Mouse (Mus musculus): Measurements from ENCODE around the gene Aplp2.
A peak's percentile ranks its signal among the peaks of the same experiment; 100 is the strongest.

Aplp2 gene

DNA sequence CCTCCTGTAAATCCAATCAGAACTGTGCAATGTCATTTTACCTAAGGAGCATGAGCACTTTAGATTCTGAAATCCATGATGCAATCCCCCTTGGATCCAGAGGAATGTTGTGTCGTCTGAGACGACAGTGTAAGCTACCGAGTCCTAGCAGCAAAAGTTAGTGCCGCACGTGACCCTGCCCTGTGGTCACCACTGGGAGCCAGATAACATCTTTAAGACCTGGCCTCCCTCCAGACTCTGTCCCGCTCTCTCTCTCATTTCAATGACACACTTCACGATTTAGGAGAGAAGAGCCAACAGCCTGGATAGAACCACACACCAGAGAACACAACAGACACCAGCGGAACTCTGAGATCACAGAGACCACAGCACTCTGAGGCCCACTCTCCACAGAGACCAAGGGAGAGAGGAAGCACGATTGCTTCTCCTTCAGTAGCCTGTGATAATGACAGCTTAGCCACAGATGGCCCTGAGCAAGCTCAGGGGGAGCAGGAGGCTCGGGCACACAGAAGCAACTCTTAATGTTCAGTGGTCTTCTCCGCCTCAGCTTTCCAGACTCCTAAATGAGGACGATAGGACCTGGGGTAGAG lies 83.6 kb downstream of the Aplp2 start:
- DNase-seq (ENCODE audit: low read depth, low spot score): no peak

DNA sequence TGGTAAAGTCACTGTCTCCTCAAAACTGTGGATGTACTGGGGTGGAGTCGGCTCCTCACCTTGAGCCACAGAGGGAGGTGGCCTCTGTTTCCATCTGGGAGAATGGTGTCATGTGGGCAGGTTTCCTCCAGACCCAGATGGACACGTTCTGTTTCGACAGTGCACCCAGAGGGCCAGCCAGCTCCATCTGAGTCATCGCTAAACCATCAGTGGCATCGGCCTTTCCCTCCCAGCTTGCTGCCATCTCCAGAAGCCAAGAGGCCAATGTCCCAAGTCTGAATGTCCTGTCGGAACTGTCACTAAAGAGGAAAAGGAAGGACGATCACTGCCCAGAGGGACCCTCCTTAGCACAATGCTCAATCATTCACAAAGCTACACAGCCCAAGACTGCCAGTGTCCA lies 85.5 kb downstream of the Aplp2 start:
- no peak for DNase-seq (ENCODE audit: low read depth, low spot score)

DNA sequence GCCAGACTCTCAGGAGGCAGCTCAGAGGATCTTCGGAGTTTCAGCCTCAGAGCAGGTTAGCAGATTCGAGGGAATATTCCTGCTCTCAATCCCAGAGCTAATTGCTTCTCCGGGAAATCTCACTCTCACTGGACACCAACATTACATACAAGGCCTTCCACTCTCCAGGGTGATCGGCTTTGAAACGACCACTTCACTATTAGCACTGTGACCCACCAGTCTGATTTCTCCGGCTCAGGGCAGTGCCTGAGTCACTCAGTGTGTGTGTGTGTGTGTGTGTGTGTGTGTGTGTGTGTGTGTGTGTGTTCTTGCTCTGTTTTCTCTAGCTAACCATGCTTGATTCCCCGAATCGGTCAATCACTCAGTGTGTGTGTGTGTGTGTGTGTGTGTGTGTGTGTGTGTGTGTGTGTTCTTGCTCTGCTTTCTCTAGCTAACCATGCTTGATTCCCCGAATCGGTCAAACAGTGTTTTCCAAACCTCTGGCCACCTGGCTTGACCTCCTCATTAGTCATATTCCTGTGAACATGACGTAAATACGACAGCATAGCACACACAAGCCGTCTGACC lies 89.1 kb downstream of the Aplp2 start:
- no peak for DNase-seq (ENCODE audit: low read depth, low spot score)

DNA sequence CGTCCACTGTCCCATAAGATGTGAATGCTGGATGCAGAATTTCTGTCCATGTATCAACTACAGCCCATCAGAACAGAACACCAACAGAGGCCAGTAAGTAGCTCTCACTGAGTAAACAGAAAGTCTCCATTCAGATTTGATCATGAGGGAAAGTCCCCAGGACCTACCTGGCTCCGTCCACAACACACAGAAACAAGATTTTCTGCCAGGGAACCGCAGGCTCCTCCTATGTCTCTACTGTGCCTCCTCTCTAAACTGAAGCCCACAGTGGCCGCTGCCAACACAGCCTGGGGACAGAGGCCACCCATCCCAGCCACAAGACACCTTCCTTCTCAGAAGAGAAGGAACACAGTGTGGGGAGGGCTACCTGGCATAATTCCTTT lies 91.1 kb downstream of the Aplp2 start:
- no peak for DNase-seq (ENCODE audit: low read depth, low spot score)

DNA sequence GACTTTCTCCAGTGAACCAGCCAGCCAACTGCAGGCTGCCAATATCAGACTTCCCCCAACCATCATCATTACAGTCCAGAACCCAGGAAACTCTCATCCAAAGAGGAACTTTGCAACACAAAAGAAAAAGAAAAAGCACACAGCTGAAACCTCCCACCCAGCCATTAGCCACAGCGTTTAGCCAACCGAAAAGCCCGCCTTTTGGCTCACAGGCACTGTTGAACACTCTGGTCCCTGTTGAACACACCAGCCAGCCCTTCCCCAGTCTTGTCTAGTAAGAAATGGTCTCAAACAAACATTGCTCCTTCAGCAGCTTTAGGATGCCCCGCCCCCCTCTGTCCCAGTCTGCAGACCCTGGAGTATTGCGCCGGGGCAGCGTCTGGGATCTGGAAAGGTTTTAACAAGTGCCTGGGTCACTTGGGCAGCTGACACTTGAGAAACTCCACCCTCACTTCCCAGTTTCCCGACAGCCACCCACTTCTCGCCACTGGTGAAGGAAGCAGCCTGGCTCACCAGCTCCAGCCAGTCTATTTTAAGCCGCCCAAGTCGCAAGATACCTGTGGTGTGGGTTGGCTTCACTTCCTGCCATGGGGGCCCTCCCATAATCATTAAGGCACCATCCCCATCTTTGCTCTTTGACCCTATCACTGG lies 91.6 kb downstream of the Aplp2 start:
- no peak for DNase-seq (ENCODE audit: low read depth, low spot score)

DNA sequence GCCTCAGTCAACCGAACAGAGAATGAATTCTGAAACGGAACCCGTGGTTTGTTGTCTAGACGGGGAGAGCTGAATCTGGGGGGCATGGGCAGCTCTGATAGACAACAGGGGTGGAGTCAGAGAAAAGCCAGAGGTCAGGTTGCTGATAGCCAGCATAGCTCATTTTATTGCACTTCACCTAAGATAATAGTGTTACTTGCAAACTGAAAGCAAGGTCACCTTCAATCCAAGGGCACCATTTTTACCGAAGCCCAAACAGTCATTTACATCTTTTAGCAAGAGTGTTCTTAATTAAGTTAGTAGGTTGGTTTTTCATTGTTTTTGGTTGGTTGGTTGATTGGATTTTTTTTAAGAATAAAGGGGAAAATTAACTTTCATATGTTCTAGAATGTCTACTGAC lies 92.2 kb downstream of the Aplp2 start:
- no peak for DNase-seq (ENCODE audit: low read depth, low spot score)

DNA sequence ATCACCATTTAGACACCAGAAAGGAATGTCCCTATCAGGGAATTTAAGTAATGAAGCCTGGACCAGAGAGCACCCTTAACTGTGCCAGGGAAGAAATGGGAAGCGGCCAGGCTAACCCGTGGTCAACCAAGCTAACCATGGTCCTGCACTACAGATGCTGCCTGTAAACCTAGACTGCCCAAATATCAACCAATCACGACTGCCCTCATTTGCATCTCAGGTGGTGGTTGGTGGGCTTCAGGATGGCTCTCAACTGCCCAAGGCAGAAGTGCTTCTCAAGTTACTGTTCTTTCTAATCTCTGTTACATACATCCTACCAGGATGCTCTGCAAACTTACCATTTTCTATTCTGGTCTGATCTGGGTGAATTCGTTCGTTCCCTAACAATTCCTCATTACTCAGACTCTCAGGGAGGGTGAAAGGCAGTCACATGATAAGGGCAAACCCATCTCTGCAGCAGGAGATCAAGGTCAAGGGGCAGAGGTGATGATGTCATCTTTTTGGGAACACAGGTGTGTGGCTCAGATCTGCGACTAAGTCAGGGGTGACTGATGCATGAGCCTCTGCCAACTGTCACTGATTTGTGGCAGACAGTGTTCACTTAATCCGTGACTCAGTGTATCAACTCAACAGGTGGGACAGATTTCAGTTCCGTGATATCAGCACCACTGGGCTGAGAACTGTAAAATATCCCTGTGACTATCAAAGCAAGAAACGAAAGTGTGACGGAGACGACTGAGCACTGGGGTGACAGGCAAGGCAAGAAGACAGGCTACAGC lies 92.9 kb downstream of the Aplp2 start:
- no peak for DNase-seq (ENCODE audit: low read depth, low spot score)

DNA sequence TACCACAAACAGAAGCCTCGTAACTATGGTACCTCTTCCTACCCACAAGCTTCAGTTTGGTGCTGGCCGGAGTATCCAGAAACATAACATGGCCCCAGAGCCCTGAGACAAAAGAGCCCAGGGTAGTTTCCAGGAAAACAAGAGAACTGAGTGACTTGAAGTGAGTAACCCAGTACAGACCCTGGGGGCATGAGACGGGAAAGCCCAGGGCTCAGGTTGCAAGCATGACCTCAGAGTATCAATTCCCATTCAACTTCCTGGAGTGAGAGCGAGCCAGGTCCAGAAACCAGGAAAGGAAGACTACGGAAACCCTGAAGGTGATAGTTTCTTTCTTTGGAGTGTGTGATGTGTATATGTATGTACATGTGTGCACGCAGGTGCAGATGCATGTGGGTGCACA lies 94.1 kb downstream of the Aplp2 start:
- no peak for DNase-seq (ENCODE audit: low read depth, low spot score)

DNA sequence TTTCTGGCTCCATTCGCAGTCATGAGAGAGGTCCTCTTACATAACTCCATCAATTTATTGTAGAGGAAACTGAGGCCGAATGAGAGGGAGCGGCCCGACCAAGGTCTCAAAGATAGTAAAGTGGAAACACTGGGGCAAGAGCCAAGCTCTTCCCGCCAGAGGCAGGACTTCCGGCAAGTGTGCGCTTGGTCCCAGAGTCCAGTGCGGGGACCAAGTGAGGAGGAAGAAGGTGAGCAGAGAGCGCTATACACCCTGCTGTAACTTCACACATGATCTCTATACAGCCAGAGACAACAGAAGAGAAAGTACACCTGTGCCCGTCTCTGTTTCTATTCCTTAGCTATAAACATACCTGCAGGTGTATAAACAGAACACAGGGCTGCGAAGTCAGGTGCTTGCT lies 94.5 kb downstream of the Aplp2 start:
- no peak for DNase-seq (ENCODE audit: low read depth, low spot score)

DNA sequence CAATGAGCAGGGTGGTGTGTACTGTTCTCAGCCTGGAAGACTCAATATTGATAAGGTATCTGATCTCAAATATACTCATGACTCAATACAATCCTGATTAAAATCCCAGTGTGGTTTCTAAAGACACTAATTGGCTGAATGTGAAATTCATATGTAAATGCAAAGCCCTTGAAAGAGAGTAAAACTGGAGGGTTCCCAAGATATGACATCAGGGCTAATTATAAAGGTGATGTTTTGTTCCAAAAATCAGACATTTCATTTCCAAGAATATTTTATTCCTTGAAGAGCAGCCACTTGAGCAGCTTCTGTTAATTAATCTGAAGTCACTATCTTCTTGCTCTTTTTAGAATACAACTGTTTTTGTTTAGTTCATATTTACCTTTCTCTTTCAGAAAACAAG lies 96.0 kb downstream of the Aplp2 start:
- DNase-seq (ENCODE audit: low read depth, low spot score): peak; percentile 16

DNA sequence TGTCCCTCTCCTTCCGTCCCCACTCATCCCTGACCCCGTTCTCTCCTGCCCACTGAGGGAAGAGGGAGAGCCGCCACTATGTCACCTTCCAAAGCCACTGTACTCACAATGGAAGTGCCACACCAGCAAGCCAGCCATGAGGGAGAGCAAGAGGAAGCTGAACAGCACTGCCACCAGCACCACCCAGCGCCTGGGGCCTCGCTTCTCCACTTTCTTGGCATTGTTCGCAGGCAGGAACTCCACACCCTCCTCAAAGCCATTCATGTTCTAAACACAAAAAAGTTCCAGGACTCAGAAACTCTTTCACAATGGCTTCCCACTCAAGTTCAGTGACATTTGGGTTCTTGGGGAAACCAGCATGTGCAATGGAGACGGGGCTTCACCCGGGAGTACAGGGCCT lies 103.2 kb downstream of the Aplp2 start:
- no peak for DNase-seq (ENCODE audit: low read depth, low spot score)
